ENCODE assay signal across 20 mouse cellular contexts in genomic region chr5:125504692-125505091, GRCm38 (mm10). TPM values are rescaled to one million over a fixed set of nuclear protein-coding genes. Genes with fewer than 3 reads are reported as not detected.
DNase-seq lines count a peak whose midpoint lies in the region; ATAC-seq and TF ChIP-seq lines count a peak whose summit lies in the region.
"Had no signal": no experiment of that assay in that cellular context is flagged by ENCODE, and none has a peak within 500 bp of the region (broad histone marks: within the 10 kb centered on the region; RNA-seq: fewer than 3 reads in every experiment).

No protein-coding gene starts in this region.

- no peaks in the 10 kb centered on the region for H3K27me3 ChIP-seq in forebrain, embryonic 13.5 days
- no peaks in the 10 kb centered on the region for H3K27me3 ChIP-seq in forebrain, embryonic 11.5 days (ENCODE audit: control insufficient read depth, insufficient read depth, low read length)
- H3K27me3 ChIP-seq in kidney, embryonic 16.5 days (ENCODE audit: insufficient read depth, low read length): no peaks in the 10 kb centered on the region
- H3K27me3 ChIP-seq: embryonic facial prominence, embryonic 13.5 days; forebrain, embryonic 15.5 days; heart, embryonic 15.5 days; hindbrain, embryonic 13.5 days had no signal

- intact Hi-C loops in left cerebral cortex, adult 2 months (cut with DNase I): no loop called here
- intact Hi-C loops in left cerebral cortex, postnatal 14 days (cut with DNase I): no loop called here

- H3K9me3 ChIP-seq in forebrain, embryonic 13.5 days (replicated peaks): no peaks in the 10 kb centered on the region
- H3K9me3 ChIP-seq in forebrain, embryonic 11.5 days (ENCODE audit: control insufficient read depth, low read length): no peaks in the 10 kb centered on the region
- no peaks in the 10 kb centered on the region for H3K9me3 ChIP-seq in kidney, embryonic 16.5 days (ENCODE audit: low read length)
- H3K9me3 ChIP-seq: embryonic facial prominence, embryonic 13.5 days; forebrain, embryonic 15.5 days; heart, embryonic 15.5 days; hindbrain, embryonic 13.5 days had no signal

- TF ChIP-seq CTCF in left cerebral cortex, adult 2 months (IDR thresholded peaks at IDR 0.05): no peak

- H3K4me2 ChIP-seq in forebrain, embryonic 13.5 days: no peak overlapping the region
- no peak overlapping the region for H3K4me2 ChIP-seq in forebrain, embryonic 11.5 days (ENCODE audit: low read depth, low read length, severe bottlenecking)
- no peak overlapping the region for H3K4me2 ChIP-seq in kidney, embryonic 16.5 days (replicated peaks; ENCODE audit: low read depth, low read length)
- H3K4me2 ChIP-seq: embryonic facial prominence, embryonic 13.5 days; forebrain, embryonic 15.5 days; heart, embryonic 11.5 days; heart, embryonic 15.5 days; hindbrain, embryonic 13.5 days had no signal

- H3K4me3 ChIP-seq in forebrain, embryonic 13.5 days: no peak overlapping the region
- H3K4me3 ChIP-seq in forebrain, embryonic 11.5 days (ENCODE audit: low read depth, low read length): no peak overlapping the region
- H3K4me3 ChIP-seq in kidney, embryonic 16.5 days (ENCODE audit: low read length): no peak overlapping the region
- no peak overlapping the region for H3K4me3 ChIP-seq in left cerebral cortex, adult 2 months
- H3K4me3 ChIP-seq: embryonic facial prominence, embryonic 13.5 days; forebrain, embryonic 15.5 days; heart, adult 2 months; heart, embryonic 15.5 days; hindbrain, embryonic 13.5 days had no signal

- H3K36me3 ChIP-seq in forebrain, embryonic 13.5 days (ENCODE audit: poor library complexity, severe bottlenecking): peaks cover 63% of the 10 kb centered on the region
- H3K36me3 ChIP-seq in forebrain, embryonic 11.5 days (ENCODE audit: control insufficient read depth, insufficient read depth, low read length): no peaks in the 10 kb centered on the region; the same call in 1 of the 2 replicates
- H3K36me3 ChIP-seq in kidney, embryonic 16.5 days (ENCODE audit: insufficient read depth, low read length): peaks cover 28% of the 10 kb centered on the region

- H3K4me1 ChIP-seq in forebrain, embryonic 13.5 days: peaks cover 11% of the 10 kb centered on the region
- H3K4me1 ChIP-seq in forebrain, embryonic 11.5 days (replicated peaks; ENCODE audit: control insufficient read depth, insufficient read depth, low read length): no peaks in the 10 kb centered on the region
- peaks cover 2% of the 10 kb centered on the region; the same call in 1 of the 2 replicates for H3K4me1 ChIP-seq in kidney, embryonic 16.5 days (ENCODE audit: insufficient read depth, low read length)
- H3K4me1 ChIP-seq: heart, embryonic 15.5 days had no signal

- H3K27ac ChIP-seq in forebrain, embryonic 13.5 days: peak overlapping the region; percentile 1; the same call in 1 of the 2 replicates
- no peak overlapping the region for H3K27ac ChIP-seq in forebrain, embryonic 11.5 days (ENCODE audit: low read depth, low read length)
- peak overlapping the region; percentile 61 for H3K27ac ChIP-seq in kidney, embryonic 16.5 days (ENCODE audit: low read length)
- H3K27ac ChIP-seq in left cerebral cortex, adult 2 months: peak overlapping the region; percentile 22
- H3K27ac ChIP-seq: embryonic facial prominence, embryonic 13.5 days; forebrain, embryonic 15.5 days; heart, adult 2 months; heart, embryonic 15.5 days; hindbrain, embryonic 13.5 days had no signal

- WGBS in forebrain, embryonic 13.5 days: 72% methylated on average over 11 of the region's 11 CpGs
- WGBS in forebrain, embryonic 11.5 days: 76% methylated on average over 11 of the region's 11 CpGs
- 37% methylated on average over 11 of the region's 11 CpGs for WGBS in kidney, embryonic 16.5 days

- no peak overlapping the region for H3K9ac ChIP-seq in forebrain, embryonic 13.5 days
- H3K9ac ChIP-seq in forebrain, embryonic 11.5 days (ENCODE audit: low read length): no peak overlapping the region
- no peak overlapping the region for H3K9ac ChIP-seq in kidney, embryonic 16.5 days (replicated peaks; ENCODE audit: low read length)
- H3K9ac ChIP-seq: embryonic facial prominence, embryonic 13.5 days; forebrain, embryonic 15.5 days; heart, embryonic 15.5 days; hindbrain, embryonic 13.5 days had no signal

- no peak for ATAC-seq in forebrain, embryonic 13.5 days
- ATAC-seq in forebrain, embryonic 11.5 days (replicated peaks; ENCODE audit: low FRiP score): no peak
- ATAC-seq in kidney, embryonic 16.5 days (ENCODE audit: low FRiP score, low TSS enrichment): no peak
- no peak for ATAC-seq in inflammation-experienced regulatory T-cells, adult 6 months
- ATAC-seq: forebrain, embryonic 15.5 days had no signal

- no peak for DNase-seq in forebrain, embryonic 11.5 days (ENCODE audit: low spot score)
- no peak for DNase-seq in kidney, postnatal 36 days
- no peak for DNase-seq in left cerebral cortex, adult 2 months (ENCODE audit: extremely low spot score in 1 of 2, low spot score in 2 of 2)
- no peak for DNase-seq in left cerebral cortex, postnatal 14 days (ENCODE audit: low spot score in 2 of 2)
- DNase-seq: adrenal gland, postnatal 10 days; cerebellum, adult 11-12 months; cerebellum, adult 9-10 months; cerebellum, postnatal 25 days; gastrocnemius, postnatal 14 days; heart, adult 2 months; heart, postnatal 14 days had no signal

RNA-seq across cellular contexts. Expression of gene Tmem132b, which starts 26.9 kb away (rescaled TPM):
- polyA plus RNA-seq in forebrain, embryonic 13.5 days (2015; fragmentation: Nextera tagmentation; extraction: Ambion mirVana): 2.1 TPM in 2 replicates
- 0.67 and 1.0 TPM in 2 replicates for polyA plus RNA-seq in forebrain, embryonic 11.5 days (2014; fragmentation: Nextera tagmentation; extraction: Ambion mirVana)
- 0.18 and 0.39 TPM in 2 replicates for polyA plus RNA-seq in kidney, embryonic 16.5 days (2015; fragmentation: Nextera tagmentation; extraction: Ambion mirVana)
- total RNA-seq in left cerebral cortex, adult 2 months (2021): 100 to 1,000 TPM; 135 to 141 TPM
- total RNA-seq in left cerebral cortex, postnatal 14 days (2021): 100 to 1,000 TPM; 136 to 152 TPM
- polyA plus RNA-seq in inflammation-experienced regulatory T-cells, adult 6 months (2017; shearing (Covaris generic)): not detected
- total RNA-seq: heart, adult 2 months; heart, postnatal 14 days; MEL had no signal
- polyA plus RNA-seq: heart, adult 2 months; heart, embryonic 15.5 days had no signal

RNA-seq across cellular contexts. Expression of gene Aacs, which starts 29.1 kb away (rescaled TPM):
- polyA plus RNA-seq in forebrain, embryonic 13.5 days (2015; fragmentation: Nextera tagmentation; extraction: Ambion mirVana): 53.7 and 54.6 TPM in 2 replicates
- polyA plus RNA-seq in forebrain, embryonic 11.5 days (2014; fragmentation: Nextera tagmentation; extraction: Ambion mirVana): 55.4 and 56.6 TPM in 2 replicates
- 39.8 and 41.1 TPM in 2 replicates for polyA plus RNA-seq in kidney, embryonic 16.5 days (2015; fragmentation: Nextera tagmentation; extraction: Ambion mirVana)
- 10 to 100 TPM; 43.7 to 48.0 TPM for total RNA-seq in left cerebral cortex, adult 2 months (2021)
- 10 to 100 TPM; 62.2 to 68.4 TPM for total RNA-seq in left cerebral cortex, postnatal 14 days (2021)
- polyA plus RNA-seq in inflammation-experienced regulatory T-cells, adult 6 months (2017; shearing (Covaris generic)): 10 to 100 TPM; 22.5 to 25.4 (median 24.7) TPM
